Mouse (Mus musculus) spleen, adult 10 weeks (tissue): ENCODE data around the gene Gm26965. TPM values are rescaled to one million over a fixed set of nuclear protein-coding genes. Genes with fewer than 3 reads are reported as not detected.

ENCODE experiments used
- polyA plus RNA-seq: library from polyadenylated mRNA; stranded (reverse); fragments of 350-450 nt; fragmentation: Illumina TruSeq; extraction: RNeasy Lipid Tissue Mini Kit (QIAGEN cat#74804); gene quantifications from one replicate; pipeline ENCODE4 v1.2.3, GENCODE M21; 2015; ENCODE audit warnings: low replicate concordance; ENCODE audit not compliant: insufficient read depth

The Gm26965 gene
- 0.33 TPM for polyA plus RNA-seq

GRCm38 (mm10) chr13:67525753-67526410, at the start of gene Gm26965, which contains the start of gene Zfp87:
TSS of gene Gm26965 (minus strand) at chr13:67526151.
TSS of gene Zfp87 (minus strand) at chr13:67526177.

GRCm38 (mm10) chr13:67553730-67554129, 27.8 kb upstream of the Gm26965 start, which contains the start of gene Zfp748:
TSS of gene Zfp748 (minus strand) at chr13:67553830.

GRCm38 (mm10) chr13:67500084-67500719, 25.7 kb downstream of the Gm26965 start, which contains the start of gene Zfp58:
TSS of gene Zfp58 (minus strand) at chr13:67500555.

GRCm38 (mm10) chr13:67483625-67484423, 42.1 kb downstream of the Gm26965 start, which contains the start of gene Zfp874b:
TSS of gene Zfp874b (minus strand) at chr13:67484258.

GRCm38 (mm10) chr13:67451172-67452020, 74.6 kb downstream of the Gm26965 start, which contains the start of gene Zfp874a:
TSS of gene Zfp874a (minus strand) at chr13:67451624.

Other genes starting within 250 kb of the Gm26965 start
- gene Zfp458, start 247.7 kb downstream of the Gm26965 start, polyA plus RNA-seq: 6.9 TPM
- 1.8 TPM for gene Zfp457, start 219.7 kb downstream of the Gm26965 start, polyA plus RNA-seq
- 24.2 TPM for gene Zfp595, start 193.6 kb downstream of the Gm26965 start, polyA plus RNA-seq
- 3.4 TPM for gene Gm28044, start 165.6 kb downstream of the Gm26965 start, polyA plus RNA-seq
- gene Zfp953, start 165.5 kb downstream of the Gm26965 start, polyA plus RNA-seq: 14.9 TPM
- gene Gm28041, start 150.4 kb downstream of the Gm26965 start, polyA plus RNA-seq: 2.8 TPM
- gene Zfp456, start 150.3 kb downstream of the Gm26965 start, polyA plus RNA-seq: 12.7 TPM
- gene Zfp429, start 126.3 kb downstream of the Gm26965 start, polyA plus RNA-seq: 37.0 TPM
- gene Zfp459, start 104.7 kb downstream of the Gm26965 start, polyA plus RNA-seq: 5.2 TPM
- 22.7 TPM for gene Zfp874a, start 74.5 kb downstream of the Gm26965 start, polyA plus RNA-seq
- 32.3 TPM for gene Zfp874b, start 41.9 kb downstream of the Gm26965 start, polyA plus RNA-seq
- gene Zfp58, start 25.6 kb downstream of the Gm26965 start, polyA plus RNA-seq: 21.0 TPM
- 32.9 TPM for gene Zfp87, start within 50 bp of the Gm26965 start, polyA plus RNA-seq
- 17.4 TPM for gene Zfp748, start 27.7 kb upstream of the Gm26965 start, polyA plus RNA-seq
- gene Zfp729b, start 83.6 kb upstream of the Gm26965 start, polyA plus RNA-seq: 21.6 TPM
- not detected for gene Gm49345, start 111.6 kb upstream of the Gm26965 start, polyA plus RNA-seq
- 19.4 TPM for gene Zfp729a, start 111.6 kb upstream of the Gm26965 start, polyA plus RNA-seq
- 21.3 TPM for gene Zfp738, start 160.9 kb upstream of the Gm26965 start, polyA plus RNA-seq
- 22.6 TPM for gene Zfp65, start 203.0 kb upstream of the Gm26965 start, polyA plus RNA-seq
- 14.7 TPM for gene Zfp85, start 229.1 kb upstream of the Gm26965 start, polyA plus RNA-seq